Mouse (Mus musculus): ENCODE measurements around the gene Id2. TPM values are rescaled to one million over a fixed set of nuclear protein-coding genes. Genes with fewer than 3 reads are reported as not detected.

Id2 gene
- polyA plus RNA-seq, 1 experiment from 2014 or later, result 444 TPM

- WGBS, result 35% methylated on average over 4 of the region's 4 CpGs
These were observed 10.0 kb downstream of the Id2 start for GRCm38 (mm10) chr12:25086966-25087365.

GRCm38 (mm10) chr12:25083260-25084178 lies 13.4 kb downstream of the Id2 start:
- Histone ChIP-seq H3K4me1 (ENCODE audit: insufficient read depth, low read depth, low read length) (peaks cover 5% of the 10 kb centered on the region; the same call in 1 of the 2 replicates), H3K4me2 (replicated peaks; ENCODE audit: low read depth, low read length) (peak overlapping the region; percentile 32; the same call in 1 of the 2 replicates), H3K36me3 (ENCODE audit: insufficient read depth, low read length) (no peaks in the 10 kb centered on the region), H3K9me3 (ENCODE audit: low read length) (no peaks in the 10 kb centered on the region), H3K4me3 (ENCODE audit: low read depth, low read length) (no peak overlapping the region; the same call in 1 of the 2 replicates), H3K27me3 (replicated peaks; ENCODE audit: insufficient read depth, low read length) (no peaks in the 10 kb centered on the region), H3K27ac (ENCODE audit: low read length) (no peak overlapping the region), H3K9ac (replicated peaks; ENCODE audit: low read depth) (no peak overlapping the region)
- ATAC-seq, result peak; percentile 77
- 34% methylated on average over 26 of the region's 26 CpGs for WGBS
- TF ChIP-seq EP300 (IDR thresholded peaks at IDR 0.05) (peak; percentile 44; the same call in 1 of the 2 replicates), CTCF (IDR thresholded peaks at IDR 0.05) (no peak)
- peak; percentile 41 for DNase-seq (ENCODE audit: low spot score)

More at GRCm38 (mm10) chr12:25086966-25087365, 10.0 kb downstream of the Id2 start:
- DNase-seq (ENCODE audit: low spot score) (no peak), ATAC-seq (no peak)
- Histone ChIP-seq H3K9me3 (ENCODE audit: low read length) (no peaks in the 10 kb centered on the region), H3K36me3 (ENCODE audit: insufficient read depth, low read length) (no peaks in the 10 kb centered on the region), H3K27ac (ENCODE audit: low read length) (no peak overlapping the region), H3K9ac (replicated peaks; ENCODE audit: low read depth) (no peak overlapping the region), H3K4me3 (ENCODE audit: low read depth, low read length) (no peak overlapping the region), H3K4me1 (ENCODE audit: insufficient read depth, low read depth, low read length) (peaks cover 5% of the 10 kb centered on the region; the same call in 1 of the 2 replicates), H3K4me2 (replicated peaks; ENCODE audit: low read depth, low read length) (no peak overlapping the region), H3K27me3 (replicated peaks; ENCODE audit: insufficient read depth, low read length) (no peaks in the 10 kb centered on the region)
- TF ChIP-seq CTCF (IDR thresholded peaks at IDR 0.05) (no peak), EP300 (IDR thresholded peaks at IDR 0.05) (no peak)

GRCm38 (mm10) chr12:25074344-25074743 lies 22.6 kb downstream of the Id2 start:
- Histone ChIP-seq H3K4me3 (ENCODE audit: low read depth, low read length) (no peak overlapping the region), H3K27ac (ENCODE audit: low read length) (no peak overlapping the region), H3K9me3 (ENCODE audit: low read length) (no peaks in the 10 kb centered on the region), H3K36me3 (ENCODE audit: insufficient read depth, low read length) (no peaks in the 10 kb centered on the region), H3K27me3 (replicated peaks; ENCODE audit: insufficient read depth, low read length) (no peaks in the 10 kb centered on the region), H3K4me2 (replicated peaks; ENCODE audit: low read depth, low read length) (no peak overlapping the region), H3K9ac (replicated peaks; ENCODE audit: low read depth) (no peak overlapping the region), H3K4me1 (ENCODE audit: insufficient read depth, low read depth, low read length) (no peaks in the 10 kb centered on the region)
- no peak for TF ChIP-seq CTCF (IDR thresholded peaks at IDR 0.05)
- TF ChIP-seq EP300 (IDR thresholded peaks at IDR 0.05), result no peak
- 72% methylated on average over 3 of the region's 3 CpGs for WGBS
- no peak for DNase-seq (ENCODE audit: low spot score)
- no peak for ATAC-seq

- no peak overlapping the region for H3K27ac ChIP-seq (ENCODE audit: low read length)
- H3K4me2 ChIP-seq (replicated peaks; ENCODE audit: low read depth, low read length), result no peak overlapping the region
- ATAC-seq (no peak), DNase-seq (ENCODE audit: low spot score) (no peak)
- H3K9me3 ChIP-seq (ENCODE audit: low read length), result no peaks in the 10 kb centered on the region
- H3K36me3 ChIP-seq (ENCODE audit: insufficient read depth, low read length), result no peaks in the 10 kb centered on the region
- H3K27me3 ChIP-seq (replicated peaks; ENCODE audit: insufficient read depth, low read length), result no peaks in the 10 kb centered on the region
- no peak overlapping the region for H3K9ac ChIP-seq (replicated peaks; ENCODE audit: low read depth)
- 80% methylated on average over 4 of the region's 4 CpGs for WGBS
- TF ChIP-seq EP300 (IDR thresholded peaks at IDR 0.05) (no peak), CTCF (IDR thresholded peaks at IDR 0.05) (no peak)
- H3K4me3 ChIP-seq (ENCODE audit: low read depth, low read length), result no peak overlapping the region
- H3K4me1 ChIP-seq (ENCODE audit: insufficient read depth, low read depth, low read length), result no peaks in the 10 kb centered on the region
These were observed 23.6 kb downstream of the Id2 start for GRCm38 (mm10) chr12:25073374-25073773.

GRCm38 (mm10) chr12:25062264-25062663 lies 34.7 kb downstream of the Id2 start:
- H3K27me3 ChIP-seq (replicated peaks; ENCODE audit: insufficient read depth, low read length), result no peaks in the 10 kb centered on the region
- no peak for DNase-seq (ENCODE audit: low spot score)
- peaks cover 10% of the 10 kb centered on the region; the same call in 1 of the 2 replicates for H3K36me3 ChIP-seq (ENCODE audit: insufficient read depth, low read length)
- H3K4me1 ChIP-seq (ENCODE audit: insufficient read depth, low read depth, low read length), result no peaks in the 10 kb centered on the region
- H3K4me2 ChIP-seq (replicated peaks; ENCODE audit: low read depth, low read length), result no peak overlapping the region
- H3K4me3 ChIP-seq (ENCODE audit: low read depth, low read length), result no peak overlapping the region
- no peak overlapping the region for H3K9ac ChIP-seq (replicated peaks; ENCODE audit: low read depth)
- no peaks in the 10 kb centered on the region for H3K9me3 ChIP-seq (ENCODE audit: low read length)
- TF ChIP-seq EP300 (IDR thresholded peaks at IDR 0.05) (no peak), CTCF (IDR thresholded peaks at IDR 0.05) (no peak)
- ATAC-seq, result no peak
- WGBS, result 73% methylated on average over 6 of the region's 6 CpGs
- no peak overlapping the region for H3K27ac ChIP-seq (ENCODE audit: low read length)

GRCm38 (mm10) chr12:25060901-25061300 lies 36.0 kb downstream of the Id2 start:
- WGBS, result 81% methylated on average over 7 of the region's 7 CpGs
- Histone ChIP-seq H3K9me3 (ENCODE audit: low read length) (no peaks in the 10 kb centered on the region), H3K9ac (replicated peaks; ENCODE audit: low read depth) (no peak overlapping the region), H3K27me3 (replicated peaks; ENCODE audit: insufficient read depth, low read length) (no peaks in the 10 kb centered on the region), H3K36me3 (ENCODE audit: insufficient read depth, low read length) (peaks cover 19% of the 10 kb centered on the region), H3K4me3 (ENCODE audit: low read depth, low read length) (no peak overlapping the region), H3K27ac (ENCODE audit: low read length) (no peak overlapping the region), H3K4me2 (replicated peaks; ENCODE audit: low read depth, low read length) (no peak overlapping the region), H3K4me1 (ENCODE audit: insufficient read depth, low read depth, low read length) (no peaks in the 10 kb centered on the region)
- TF ChIP-seq CTCF (IDR thresholded peaks at IDR 0.05), result no peak
- no peak for TF ChIP-seq EP300 (IDR thresholded peaks at IDR 0.05)
- no peak for ATAC-seq
- no peak for DNase-seq (ENCODE audit: low spot score)
